Mouse (Mus musculus): ENCODE results near the gene Clec18a. TPM values are rescaled to one million over a fixed set of nuclear protein-coding genes. Genes with fewer than 3 reads are reported as not detected.

Clec18a gene
- polyA plus RNA-seq, 1 experiment = not detected

- Histone ChIP-seq H3K4me1 (ENCODE audit: control insufficient read depth, insufficient read depth, insufficient read length, low read length) (no peaks in the 10 kb centered on the region), H3K4me3 (ENCODE audit: insufficient read depth, low read depth, low read length) (no peak overlapping the region), H3K27ac (replicated peaks; ENCODE audit: low read depth, low read length) (no peak overlapping the region)
These were observed 25.9 kb downstream of the Clec18a start for GRCm38 (mm10) chr8:111066308-111066707.

- Histone ChIP-seq H3K27ac (replicated peaks; ENCODE audit: low read depth, low read length) (no peak overlapping the region), H3K4me1 (ENCODE audit: control insufficient read depth, insufficient read depth, insufficient read length, low read length) (no peaks in the 10 kb centered on the region), H3K4me3 (ENCODE audit: insufficient read depth, low read depth, low read length) (no peak overlapping the region)
These were observed 29.3 kb downstream of the Clec18a start for GRCm38 (mm10) chr8:111062893-111063292.

GRCm38 (mm10) chr8:111062072-111062757 is 30.0 kb downstream of the Clec18a start:
- H3K4me1 ChIP-seq (ENCODE audit: control insufficient read depth, insufficient read depth, insufficient read length, low read length) = 0 out of 2 replicates have a peak, but pooled peaks cover under 1% of the 10 kb centered on the region
- peak overlapping the region; percentile 77 for H3K4me3 ChIP-seq (ENCODE audit: insufficient read depth, low read depth, low read length)
- H3K27ac ChIP-seq (replicated peaks; ENCODE audit: low read depth, low read length) = no peak overlapping the region

GRCm38 (mm10) chr8:111061688-111062071 is 30.5 kb downstream of the Clec18a start:
- no peak overlapping the region for H3K27ac ChIP-seq (replicated peaks; ENCODE audit: low read depth, low read length)
- H3K4me3 ChIP-seq (ENCODE audit: insufficient read depth, low read depth, low read length) = peak overlapping the region; percentile 77
- 0 out of 2 replicates have a peak, but pooled peaks cover 3% of the 10 kb centered on the region for H3K4me1 ChIP-seq (ENCODE audit: control insufficient read depth, insufficient read depth, insufficient read length, low read length)

GRCm38 (mm10) chr8:111058946-111059572 is 33.2 kb downstream of the Clec18a start:
- Histone ChIP-seq H3K27ac (replicated peaks; ENCODE audit: low read depth, low read length) (no peak overlapping the region), H3K4me1 (ENCODE audit: control insufficient read depth, insufficient read depth, insufficient read length, low read length) (0 out of 2 replicates have a peak, but pooled peaks cover 3% of the 10 kb centered on the region), H3K4me3 (ENCODE audit: insufficient read depth, low read depth, low read length) (no peak overlapping the region)

GRCm38 (mm10) chr8:111056691-111057293 is 35.4 kb downstream of the Clec18a start:
- H3K4me3 ChIP-seq (ENCODE audit: insufficient read depth, low read depth, low read length) = peak overlapping the region; percentile 96
- no peak overlapping the region for H3K27ac ChIP-seq (replicated peaks; ENCODE audit: low read depth, low read length)
- 0 out of 2 replicates have a peak, but pooled peaks cover 3% of the 10 kb centered on the region for H3K4me1 ChIP-seq (ENCODE audit: control insufficient read depth, insufficient read depth, insufficient read length, low read length)

- Histone ChIP-seq H3K27ac (replicated peaks; ENCODE audit: low read depth, low read length) (peak within 1 kb of the TSS; percentile 64; the same call in 1 of the 2 replicates), H3K4me1 (ENCODE audit: control insufficient read depth, insufficient read depth, insufficient read length, low read length) (0 out of 2 replicates have a peak, but pooled peaks cover 3% of the 10 kb centered on the region), H3K4me3 (ENCODE audit: insufficient read depth, low read depth, low read length) (peak within 1 kb of the TSS; percentile 96)
These were observed 36.0 kb downstream of the Clec18a start, which contains the start of gene Exosc6 for GRCm38 (mm10) chr8:111056158-111056663. Gene Exosc6 (plus strand): TSS chr8:111056339.

GRCm38 (mm10) chr8:111055661-111056060 is 36.6 kb downstream of the Clec18a start:
- H3K4me1 ChIP-seq (ENCODE audit: control insufficient read depth, insufficient read depth, insufficient read length, low read length) = 0 out of 2 replicates have a peak, but pooled peaks cover 3% of the 10 kb centered on the region
- H3K4me3 ChIP-seq (ENCODE audit: insufficient read depth, low read depth, low read length) = no peak overlapping the region
- H3K27ac ChIP-seq (replicated peaks; ENCODE audit: low read depth, low read length) = no peak overlapping the region

GRCm38 (mm10) chr8:111055031-111055634 is 37.1 kb downstream of the Clec18a start:
- Histone ChIP-seq H3K4me1 (ENCODE audit: control insufficient read depth, insufficient read depth, insufficient read length, low read length) (0 out of 2 replicates have a peak, but pooled peaks cover 3% of the 10 kb centered on the region), H3K27ac (replicated peaks; ENCODE audit: low read depth, low read length) (no peak overlapping the region), H3K4me3 (ENCODE audit: insufficient read depth, low read depth, low read length) (no peak overlapping the region)

GRCm38 (mm10) chr8:111053827-111054518 is 38.3 kb downstream of the Clec18a start:
- Histone ChIP-seq H3K27ac (replicated peaks; ENCODE audit: low read depth, low read length) (no peak overlapping the region), H3K4me1 (ENCODE audit: control insufficient read depth, insufficient read depth, insufficient read length, low read length) (0 out of 2 replicates have a peak, but pooled peaks cover 3% of the 10 kb centered on the region), H3K4me3 (ENCODE audit: insufficient read depth, low read depth, low read length) (no peak overlapping the region)

GRCm38 (mm10) chr8:111049106-111049505 is 43.1 kb downstream of the Clec18a start:
- no peaks in the 10 kb centered on the region for H3K4me1 ChIP-seq (ENCODE audit: control insufficient read depth, insufficient read depth, insufficient read length, low read length)
- H3K4me3 ChIP-seq (ENCODE audit: insufficient read depth, low read depth, low read length) = no peak overlapping the region
- H3K27ac ChIP-seq (replicated peaks; ENCODE audit: low read depth, low read length) = no peak overlapping the region

GRCm38 (mm10) chr8:111048694-111049093 is 43.5 kb downstream of the Clec18a start:
- Histone ChIP-seq H3K27ac (replicated peaks; ENCODE audit: low read depth, low read length) (no peak overlapping the region), H3K4me1 (ENCODE audit: control insufficient read depth, insufficient read depth, insufficient read length, low read length) (no peaks in the 10 kb centered on the region), H3K4me3 (ENCODE audit: insufficient read depth, low read depth, low read length) (no peak overlapping the region)

- H3K4me1 ChIP-seq (ENCODE audit: control insufficient read depth, insufficient read depth, insufficient read length, low read length) = no peaks in the 10 kb centered on the region
- no peak overlapping the region for H3K27ac ChIP-seq (replicated peaks; ENCODE audit: low read depth, low read length)
- no peak overlapping the region for H3K4me3 ChIP-seq (ENCODE audit: insufficient read depth, low read depth, low read length)
These were observed 48.1 kb downstream of the Clec18a start for GRCm38 (mm10) chr8:111044003-111044734.

GRCm38 (mm10) chr8:111042546-111042945 is 49.7 kb downstream of the Clec18a start:
- H3K27ac ChIP-seq (replicated peaks; ENCODE audit: low read depth, low read length) = no peak overlapping the region
- H3K4me1 ChIP-seq (ENCODE audit: control insufficient read depth, insufficient read depth, insufficient read length, low read length) = no peaks in the 10 kb centered on the region
- no peak overlapping the region for H3K4me3 ChIP-seq (ENCODE audit: insufficient read depth, low read depth, low read length)
